Mouse (Mus musculus): ENCODE data around the gene Acap1. TPM values are rescaled to one million over a fixed set of nuclear protein-coding genes. Genes with fewer than 3 reads are reported as not detected.

Acap1 gene
- polyA plus RNA-seq, 1 experiment from 2014 or later, result 7.1 TPM

GRCm38 (mm10) chr11:69937385-69937784, 42.0 kb upstream of the Acap1 start:
- Histone ChIP-seq H3K27ac (ENCODE audit: low read depth) (no peak overlapping the region), H3K27me3 (ENCODE audit: insufficient read depth, low read length) (peaks cover 55% of the 10 kb centered on the region), H3K9ac (replicated peaks) (no peak overlapping the region), H3K4me3 (ENCODE audit: low read depth, low read length) (no peak overlapping the region), H3K4me2 (ENCODE audit: low read depth, low read length) (no peak overlapping the region), H3K9me3 (ENCODE audit: low read length) (no peaks in the 10 kb centered on the region), H3K36me3 (replicated peaks; ENCODE audit: insufficient read depth, low read length) (no peaks in the 10 kb centered on the region), H3K4me1 (ENCODE audit: insufficient read depth) (peaks cover 21% of the 10 kb centered on the region)
- ATAC-seq, result no peak
- WGBS (ENCODE audit: insufficient replicate concordance), result 43% methylated on average over 4 of the region's 4 CpGs
- TF ChIP-seq EP300 (IDR thresholded peaks at IDR 0.05; ENCODE audit: low read depth) (no peak), CTCF (IDR thresholded peaks at IDR 0.05; ENCODE audit: low read depth) (no peak)
- no peak for DNase-seq

- ATAC-seq (no peak), DNase-seq (no peak)
- no peaks in the 10 kb centered on the region for H3K9me3 ChIP-seq (ENCODE audit: low read length)
- H3K27ac ChIP-seq (ENCODE audit: low read depth), result no peak overlapping the region
- H3K36me3 ChIP-seq (replicated peaks; ENCODE audit: insufficient read depth, low read length), result no peaks in the 10 kb centered on the region
- peaks cover 52% of the 10 kb centered on the region for H3K27me3 ChIP-seq (ENCODE audit: insufficient read depth, low read length)
- H3K4me1 ChIP-seq (ENCODE audit: insufficient read depth), result peaks cover 21% of the 10 kb centered on the region
- H3K4me3 ChIP-seq (ENCODE audit: low read depth, low read length), result peak overlapping the region; percentile 50; the same call in 1 of the 2 replicates
- no peak for TF ChIP-seq CTCF (IDR thresholded peaks at IDR 0.05; ENCODE audit: low read depth)
- no peak for TF ChIP-seq EP300 (IDR thresholded peaks at IDR 0.05; ENCODE audit: low read depth)
- WGBS (ENCODE audit: insufficient replicate concordance), result 44% methylated on average over 9 of the region's 9 CpGs
- no peak overlapping the region for H3K9ac ChIP-seq (replicated peaks)
- no peak overlapping the region for H3K4me2 ChIP-seq (ENCODE audit: low read depth, low read length)
Observed at GRCm38 (mm10) chr11:69936714-69937347, 41.5 kb upstream of the Acap1 start.

GRCm38 (mm10) chr11:69936156-69936555, 40.8 kb upstream of the Acap1 start:
- ATAC-seq, result no peak
- peak overlapping the region; percentile 50 for H3K4me3 ChIP-seq (ENCODE audit: low read depth, low read length)
- WGBS (ENCODE audit: insufficient replicate concordance), result 4% methylated on average over 30 of the region's 30 CpGs
- peaks cover 52% of the 10 kb centered on the region for H3K27me3 ChIP-seq (ENCODE audit: insufficient read depth, low read length)
- H3K9me3 ChIP-seq (ENCODE audit: low read length), result no peaks in the 10 kb centered on the region
- H3K36me3 ChIP-seq (replicated peaks; ENCODE audit: insufficient read depth, low read length), result no peaks in the 10 kb centered on the region
- H3K4me1 ChIP-seq (ENCODE audit: insufficient read depth), result peaks cover 21% of the 10 kb centered on the region
- no peak overlapping the region for H3K9ac ChIP-seq (replicated peaks)
- H3K4me2 ChIP-seq (ENCODE audit: low read depth, low read length), result peak overlapping the region; percentile 87
- no peak for DNase-seq
- TF ChIP-seq EP300 (IDR thresholded peaks at IDR 0.05; ENCODE audit: low read depth) (no peak), CTCF (IDR thresholded peaks at IDR 0.05; ENCODE audit: low read depth) (no peak)
- H3K27ac ChIP-seq (ENCODE audit: low read depth), result no peak overlapping the region

GRCm38 (mm10) chr11:69935137-69935879, 40.0 kb upstream of the Acap1 start, which contains the start of gene Ybx2:
Ybx2 (plus strand) TSS chr11:69935796.
- H3K4me3 ChIP-seq (ENCODE audit: low read depth, low read length), result peak within 1 kb of the TSS; percentile 50
- DNase-seq (peak; percentile 87), ATAC-seq (peak; percentile 63)
- no peak within 1 kb of the TSS for H3K27ac ChIP-seq (ENCODE audit: low read depth)
- peaks cover 52% of the 10 kb centered on the region for H3K27me3 ChIP-seq (ENCODE audit: insufficient read depth, low read length)
- WGBS (ENCODE audit: insufficient replicate concordance), result 2% methylated on average over 43 of the region's 62 CpGs
- TF ChIP-seq CTCF (IDR thresholded peaks at IDR 0.05; ENCODE audit: low read depth), result 0 out of 2 replicates have a peak, but pooled peaks have one; percentile 19
- no peak for TF ChIP-seq EP300 (IDR thresholded peaks at IDR 0.05; ENCODE audit: low read depth)
- H3K4me1 ChIP-seq (ENCODE audit: insufficient read depth), result peaks cover 21% of the 10 kb centered on the region
- H3K4me2 ChIP-seq (ENCODE audit: low read depth, low read length), result peak within 1 kb of the TSS; percentile 87
- 0 out of 2 replicates have a peak within 1 kb of the TSS, but pooled peaks have one; percentile 8 for H3K9ac ChIP-seq (replicated peaks)
- no peaks in the 10 kb centered on the region for H3K36me3 ChIP-seq (replicated peaks; ENCODE audit: insufficient read depth, low read length)
- no peaks in the 10 kb centered on the region for H3K9me3 ChIP-seq (ENCODE audit: low read length)

GRCm38 (mm10) chr11:69934681-69935080, 39.3 kb upstream of the Acap1 start:
- peaks cover 21% of the 10 kb centered on the region for H3K4me1 ChIP-seq (ENCODE audit: insufficient read depth)
- H3K27me3 ChIP-seq (ENCODE audit: insufficient read depth, low read length), result peaks cover 52% of the 10 kb centered on the region
- no peak overlapping the region for H3K27ac ChIP-seq (ENCODE audit: low read depth)
- peak overlapping the region; percentile 50; the same call in 1 of the 2 replicates for H3K4me3 ChIP-seq (ENCODE audit: low read depth, low read length)
- H3K36me3 ChIP-seq (replicated peaks; ENCODE audit: insufficient read depth, low read length), result no peaks in the 10 kb centered on the region
- peak overlapping the region; percentile 62 for H3K4me2 ChIP-seq (ENCODE audit: low read depth, low read length)
- TF ChIP-seq EP300 (IDR thresholded peaks at IDR 0.05; ENCODE audit: low read depth) (no peak), CTCF (IDR thresholded peaks at IDR 0.05; ENCODE audit: low read depth) (no peak)
- no peak overlapping the region; the same call in 1 of the 2 replicates for H3K9ac ChIP-seq (replicated peaks)
- WGBS (ENCODE audit: insufficient replicate concordance), result 16% methylated on average over 6 of the region's 6 CpGs
- DNase-seq (no peak), ATAC-seq (no peak)
- no peaks in the 10 kb centered on the region for H3K9me3 ChIP-seq (ENCODE audit: low read length)

- peaks cover 50% of the 10 kb centered on the region for H3K27me3 ChIP-seq (ENCODE audit: insufficient read depth, low read length)
- TF ChIP-seq CTCF (IDR thresholded peaks at IDR 0.05; ENCODE audit: low read depth) (peak; percentile 97), EP300 (IDR thresholded peaks at IDR 0.05; ENCODE audit: low read depth) (no peak)
- H3K9me3 ChIP-seq (ENCODE audit: low read length), result no peaks in the 10 kb centered on the region
- DNase-seq, result peak; percentile 96
- no peak overlapping the region for H3K27ac ChIP-seq (ENCODE audit: low read depth)
- H3K36me3 ChIP-seq (replicated peaks; ENCODE audit: insufficient read depth, low read length), result no peaks in the 10 kb centered on the region
- H3K4me2 ChIP-seq (ENCODE audit: low read depth, low read length), result peak overlapping the region; percentile 62
- ATAC-seq, result peak; percentile 71
- peaks cover 21% of the 10 kb centered on the region for H3K4me1 ChIP-seq (ENCODE audit: insufficient read depth)
- WGBS (ENCODE audit: insufficient replicate concordance), result 2% methylated on average over 18 of the region's 18 CpGs
- no peak overlapping the region; the same call in 1 of the 2 replicates for H3K9ac ChIP-seq (replicated peaks)
- peak overlapping the region; percentile 19; the same call in 1 of the 2 replicates for H3K4me3 ChIP-seq (ENCODE audit: low read depth, low read length)
Observed at GRCm38 (mm10) chr11:69934169-69934568, 38.8 kb upstream of the Acap1 start.
